Mouse (Mus musculus) cortical plate, adult 2 months (tissue): ENCODE data around the gene Dvl1.

Experiments used
- CTCF ChIP-seq: fragments of 200-500 bp; IDR thresholded peaks from 2 replicates; pipeline ENCODE4 v1.5.1; 2011; ENCODE audit warnings: mild to moderate bottlenecking, control low read depth, low read length; ENCODE audit not compliant: insufficient read depth; ENCODE audit errors: extremely low read depth
- POLR2A ChIP-seq: fragments of 200-500 bp; IDR thresholded peaks from 2 replicates; pipeline ENCODE4 v1.6.1; 2011; ENCODE audit warnings: mild to moderate bottlenecking, low read length, control low read depth; ENCODE audit not compliant: insufficient read depth; ENCODE audit errors: extremely low read depth

DNA sequence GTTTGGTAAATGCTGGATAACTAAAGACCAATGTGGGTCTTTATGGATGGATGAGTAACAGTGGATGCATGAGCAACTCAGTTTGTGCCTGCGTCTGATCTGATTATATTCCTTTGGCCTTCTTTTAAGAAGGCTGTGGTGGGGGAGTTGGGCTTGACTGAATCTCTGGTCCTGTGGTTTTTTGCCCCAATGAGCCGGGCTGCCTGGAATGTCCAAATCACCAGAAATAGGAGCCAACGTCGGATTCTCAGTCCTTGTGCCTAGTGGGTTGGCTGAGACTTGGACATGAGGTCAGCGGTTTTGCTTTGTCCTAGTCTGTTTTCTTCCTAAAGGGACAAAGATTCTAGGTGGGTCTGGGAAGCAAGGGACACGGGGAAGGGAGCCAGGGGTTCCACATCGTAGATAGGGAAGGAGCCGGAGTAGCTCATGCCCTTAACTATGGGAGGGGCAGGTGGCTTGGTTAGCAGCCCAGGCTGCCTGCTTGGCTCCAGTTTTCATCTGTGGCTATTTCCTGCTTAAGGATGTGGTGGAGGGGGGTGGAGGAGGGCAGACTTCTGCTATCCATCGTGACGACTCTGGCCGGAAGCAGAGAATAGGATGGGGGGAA, 9.7 kb upstream of the Dvl1 start:
- no peak for TF ChIP-seq POLR2A
- TF ChIP-seq CTCF: no peak
